Mouse (Mus musculus) liver, postnatal 0 days (tissue): ENCODE measurements around the gene Fam210b. TPM values are rescaled to one million over a fixed set of nuclear protein-coding genes. Genes with fewer than 3 reads are reported as not detected.

ENCODE experiments used
- ATAC-seq: fragments of 200-750 bp; cut with Nextera tagmentation; 2 replicates; pipeline ENCODE4 v1.8.0; 2017; ENCODE audit warnings: mild to moderate bottlenecking, moderate library complexity
- DNase-seq: peaks from one replicate; pipeline ENCODE4 v3.0.0-alpha.2; 2016
- H3K27ac ChIP-seq: fragments of 300-500 bp; sonication (generic); 2 replicates; pipeline ENCODE4 v1.5.1; 2014; ENCODE audit warnings: antibody characterized with exemption, moderate library complexity, mild to moderate bottlenecking, low read depth
- H3K27me3 ChIP-seq: fragments of 300-500 bp; sonication (generic); 2 replicates; pipeline ENCODE4 v1.6.1; 2014; ENCODE audit warnings: low read length, control low read depth, mixed read lengths; ENCODE audit not compliant: insufficient read depth
- H3K36me3 ChIP-seq: fragments of 300-500 bp; sonication (generic); replicated peaks from 2 replicates; pipeline ENCODE4 v1.6.1; 2014; ENCODE audit warnings: mild to moderate bottlenecking, control low read depth, low read length, moderate library complexity, mixed read lengths; ENCODE audit not compliant: insufficient read depth
- H3K4me1 ChIP-seq: fragments of 300-500 bp; sonication (generic); 2 replicates; pipeline ENCODE4 v1.6.1; 2014; ENCODE audit warnings: antibody characterized with exemption, mild to moderate bottlenecking, control low read depth; ENCODE audit not compliant: insufficient read depth
- H3K4me2 ChIP-seq: fragments of 300-500 bp; sonication (generic); 2 replicates; pipeline ENCODE4 v1.6.1; 2014; ENCODE audit warnings: low read depth, mild to moderate bottlenecking, low read length, moderate library complexity, mixed read lengths
- H3K4me3 ChIP-seq: fragments of 300-500 bp; sonication (generic); 2 replicates; pipeline ENCODE4 v1.5.1; 2014; ENCODE audit warnings: low read depth, low read length
- H3K9ac ChIP-seq: fragments of 300-500 bp; sonication (generic); replicated peaks from 2 replicates; pipeline ENCODE4 v1.6.1; 2014; ENCODE audit warnings: mild to moderate bottlenecking, moderate library complexity
- H3K9me3 ChIP-seq: fragments of 300-500 bp; sonication (generic); 2 replicates; pipeline ENCODE4 v1.6.1; 2016; ENCODE audit warnings: mild to moderate bottlenecking, control low read depth, low read length, mixed read lengths
- CTCF ChIP-seq: sonication (generic); IDR thresholded peaks from 2 replicates; pipeline ENCODE4 v1.5.1; 2016; ENCODE audit warnings: antibody characterized with exemption, low read depth
- EP300 ChIP-seq: IDR thresholded peaks from 2 replicates; pipeline ENCODE4 v1.6.1; 2016; ENCODE audit warnings: antibody characterized with exemption, low read depth, mild to moderate bottlenecking
- WGBS: fragments of 180-500 bp; shearing (Covaris S2); extraction: QIAGEN DNeasy Blood & Tissue Kit; methylation state at CpG from one replicate; pipeline ENCODE4 v1.1.7; 2014; ENCODE audit not compliant: insufficient replicate concordance; 5-methylcytosine and 5-hydroxymethylcytosine counted together
- polyA plus RNA-seq: library from polyadenylated mRNA; unstranded; fragments of >200 nt; fragmentation: Nextera tagmentation; extraction: Ambion mirVana; gene quantifications from 2 replicates; pipeline ENCODE4 v1.2.1, GENCODE M21; 2015

The Fam210b gene
- polyA plus RNA-seq, 1 experiment from 2014 or later = 81.2 TPM

DNA sequence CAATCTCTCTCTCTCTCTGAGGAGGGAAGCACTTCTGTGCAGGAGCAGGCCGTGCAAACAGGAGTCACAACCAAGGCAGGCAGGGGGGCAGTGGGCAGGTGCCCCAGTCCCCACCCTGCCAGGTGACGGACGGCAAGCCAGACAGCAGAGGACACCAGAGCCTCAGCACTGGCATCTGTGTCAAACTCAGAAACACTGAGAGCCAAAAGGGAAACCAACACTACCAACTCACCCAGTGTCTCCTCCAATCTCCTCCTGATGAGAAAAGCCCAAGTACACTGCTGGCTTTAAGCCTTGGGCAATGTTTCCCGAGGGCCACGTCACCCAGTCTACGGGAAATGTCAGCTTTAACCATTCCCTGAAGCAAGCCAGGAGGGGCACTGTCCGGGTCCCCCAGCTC is 17.8 kb downstream of the Fam210b start:
- Histone ChIP-seq H3K27ac (no peak overlapping the region), H3K4me2 (no peak overlapping the region), H3K27me3 (no peaks in the 10 kb centered on the region), H3K9me3 (no peaks in the 10 kb centered on the region), H3K36me3 (peaks cover 91% of the 10 kb centered on the region), H3K9ac (no peak overlapping the region), H3K4me1 (peaks cover 3% of the 10 kb centered on the region; the same call in 1 of the 2 replicates), H3K4me3 (no peak overlapping the region)
- TF ChIP-seq EP300 (no peak), CTCF (no peak)
- no peak for ATAC-seq
- no peak for DNase-seq
- WGBS = 89% methylated on average over 7 of the region's 7 CpGs

DNA sequence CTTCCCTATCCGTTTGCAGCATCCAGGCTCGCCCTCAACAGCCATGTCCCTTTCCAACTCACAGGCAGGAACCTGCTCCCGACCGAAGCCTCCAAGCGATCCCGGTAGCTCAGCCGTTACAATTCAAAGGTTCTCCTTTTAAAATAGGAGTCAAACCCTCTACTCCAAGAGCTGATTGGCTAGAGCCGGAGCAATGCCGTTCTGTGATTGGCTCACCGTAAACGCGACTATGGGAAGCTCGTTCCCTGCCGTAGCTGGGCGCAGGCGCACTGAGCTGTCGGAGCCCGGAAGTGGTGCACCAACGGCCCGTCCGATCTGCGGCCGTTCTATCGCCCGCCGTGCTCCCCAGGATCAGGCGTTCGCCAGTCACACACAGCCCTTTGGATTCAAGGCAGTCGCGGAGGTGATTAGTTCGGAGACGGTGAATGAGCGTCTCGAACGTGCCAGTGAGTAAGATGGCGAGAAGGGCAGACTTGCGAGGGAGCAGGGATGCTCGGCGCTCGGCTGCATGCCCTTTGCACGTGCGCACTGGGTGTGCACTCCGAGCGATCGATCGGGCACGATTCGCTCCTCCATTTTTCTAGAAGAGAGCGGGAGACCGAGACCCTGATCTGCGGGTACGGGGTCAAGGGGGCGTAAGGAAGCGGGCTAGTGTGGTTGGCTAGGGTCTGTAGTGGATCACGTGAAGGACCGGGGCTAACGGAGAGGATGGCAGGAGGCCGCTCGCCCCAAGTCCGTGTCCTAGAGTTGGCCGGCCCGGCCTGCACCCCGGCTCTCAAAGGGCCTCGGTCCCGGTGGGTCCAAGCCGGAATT is 25.3 kb downstream of the Fam210b start, which contains the start of the genes Aurka and Cstf1:
Gene Aurka (minus strand): TSS at position 125 of the 813 bp plus-strand sequence.
Gene Cstf1 (plus strand): TSS at position 271 of the 813 bp plus-strand sequence.
- ATAC-seq (peak; percentile 98), DNase-seq (peak; percentile 95)
- H3K36me3 ChIP-seq = peaks cover 52% of the 10 kb centered on the region
- no peaks in the 10 kb centered on the region for H3K27me3 ChIP-seq
- H3K27ac ChIP-seq = peak within 1 kb of the TSS; percentile 86
- WGBS = under 1% methylated on average over 66 of the region's 66 CpGs
- peak within 1 kb of the TSS; percentile 85 for H3K4me3 ChIP-seq
- peak within 1 kb of the TSS; percentile 80 for H3K4me2 ChIP-seq
- no peak for TF ChIP-seq CTCF
- peak; percentile 66; the same call in 1 of the 2 replicates for TF ChIP-seq EP300
- H3K4me1 ChIP-seq = peaks cover 9% of the 10 kb centered on the region; the same call in 1 of the 2 replicates
- peak within 1 kb of the TSS; percentile 90 for H3K9ac ChIP-seq
- no peaks in the 10 kb centered on the region for H3K9me3 ChIP-seq

- H3K9me3 ChIP-seq = no peaks in the 10 kb centered on the region
- under 1% methylated on average over 11 of the region's 11 CpGs for WGBS
- no peak for DNase-seq
- peak overlapping the region; percentile 86 for H3K27ac ChIP-seq
- no peak for TF ChIP-seq EP300
- no peak for TF ChIP-seq CTCF
- H3K27me3 ChIP-seq = no peaks in the 10 kb centered on the region
- H3K4me1 ChIP-seq = peaks cover 9% of the 10 kb centered on the region; the same call in 1 of the 2 replicates
- peak overlapping the region; percentile 90 for H3K9ac ChIP-seq
- peak overlapping the region; percentile 80 for H3K4me2 ChIP-seq
- peak overlapping the region; percentile 85 for H3K4me3 ChIP-seq
- ATAC-seq = no peak
- H3K36me3 ChIP-seq = peaks cover 58% of the 10 kb centered on the region
Observed at GRCm38 (mm10) chr2:172371258-172371657, 25.9 kb downstream of the Fam210b start.

DNA sequence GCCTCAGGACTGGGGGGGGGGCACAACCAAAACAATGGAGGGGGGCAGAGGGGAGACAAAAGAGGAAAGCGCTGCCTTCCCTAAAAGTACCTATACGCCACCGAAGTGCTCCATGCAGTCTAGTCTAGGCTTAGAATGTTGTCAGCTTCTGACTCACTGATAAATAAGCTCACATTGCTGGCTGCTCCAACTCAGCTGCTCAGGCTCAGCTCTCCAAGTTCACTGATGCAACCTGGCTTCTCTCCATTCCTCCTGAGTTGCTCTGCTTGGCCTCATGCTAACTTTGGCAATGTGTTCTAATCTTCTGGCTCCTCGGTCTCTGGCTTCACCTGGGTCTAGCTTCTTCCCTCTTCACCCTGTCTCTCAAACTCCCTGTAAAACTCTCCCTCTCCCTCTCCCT is 31.2 kb downstream of the Fam210b start:
- H3K4me3 ChIP-seq = no peak overlapping the region
- TF ChIP-seq CTCF = no peak
- TF ChIP-seq EP300 = no peak
- no peaks in the 10 kb centered on the region for H3K9me3 ChIP-seq
- H3K27me3 ChIP-seq = no peaks in the 10 kb centered on the region
- no peak for DNase-seq
- no peak overlapping the region for H3K9ac ChIP-seq
- peaks cover 4% of the 10 kb centered on the region; the same call in 1 of the 2 replicates for H3K4me1 ChIP-seq
- ATAC-seq = no peak
- H3K36me3 ChIP-seq = peaks cover 79% of the 10 kb centered on the region
- no peak overlapping the region for H3K4me2 ChIP-seq
- no peak overlapping the region for H3K27ac ChIP-seq
- 87% methylated on average over 4 of the region's 4 CpGs for WGBS

- no peaks in the 10 kb centered on the region for H3K4me1 ChIP-seq
- DNase-seq = no peak
Observed at GRCm38 (mm10) chr2:172376999-172377515, 31.7 kb downstream of the Fam210b start.

DNA sequence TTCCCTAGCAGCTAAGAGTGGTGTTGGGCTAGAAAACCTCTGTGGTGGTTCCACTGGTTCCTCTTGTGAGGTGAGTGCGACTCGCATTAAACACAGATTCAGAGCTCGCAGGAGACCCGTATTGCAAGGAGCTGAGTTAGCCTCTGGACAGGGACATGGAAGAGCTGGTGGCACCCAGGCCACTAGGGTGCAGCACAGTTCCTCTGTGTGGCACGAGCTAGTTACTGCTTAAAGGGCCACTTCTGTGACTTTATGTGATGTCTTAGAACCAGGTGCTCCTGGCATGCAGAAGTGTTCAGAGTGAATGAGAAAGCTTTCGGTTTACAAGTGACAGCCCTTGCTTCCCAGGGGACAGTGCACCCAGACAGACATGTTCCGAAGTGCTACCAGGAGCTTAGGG is 33.0 kb downstream of the Fam210b start:
- no peak overlapping the region for H3K9ac ChIP-seq
- peak; percentile 86 for TF ChIP-seq CTCF
- no peak for TF ChIP-seq EP300
- ATAC-seq (peak; percentile 66), DNase-seq (peak; percentile 74)
- 60% methylated on average over 7 of the region's 7 CpGs for WGBS
- H3K36me3 ChIP-seq = peaks cover 81% of the 10 kb centered on the region
- H3K9me3 ChIP-seq = no peaks in the 10 kb centered on the region
- H3K4me2 ChIP-seq = no peak overlapping the region
- H3K27me3 ChIP-seq = no peaks in the 10 kb centered on the region
- no peak overlapping the region for H3K4me3 ChIP-seq
- no peaks in the 10 kb centered on the region for H3K4me1 ChIP-seq
- H3K27ac ChIP-seq = no peak overlapping the region

More at GRCm38 (mm10) chr2:172376999-172377515, 31.7 kb downstream of the Fam210b start:
- Histone ChIP-seq H3K36me3 (peaks cover 83% of the 10 kb centered on the region), H3K4me3 (no peak overlapping the region), H3K9ac (no peak overlapping the region), H3K27ac (no peak overlapping the region), H3K4me2 (no peak overlapping the region), H3K27me3 (no peaks in the 10 kb centered on the region), H3K9me3 (no peaks in the 10 kb centered on the region)
- ATAC-seq = no peak
- TF ChIP-seq EP300 = no peak
- 71% methylated on average over 5 of the region's 5 CpGs for WGBS
